Mouse (Mus musculus) heart, postnatal 4 days (tissue): ENCODE results near the gene Bcl9. TPM values are rescaled to one million over a fixed set of nuclear protein-coding genes. Genes with fewer than 3 reads are reported as not detected.

Source experiments
- DNase-seq: peaks from one replicate; pipeline ENCODE4 v3.0.0; 2021
- total RNA-seq, 2 experiments: library from RNA; stranded (reverse); gene quantifications; 2 replicates each; pipeline ENCODE4 v1.2.3; 2021

Gene Bcl9
- total RNA-seq, 2 experiments from 2014 or later = 24.3 to 28.1 TPM

DNA sequence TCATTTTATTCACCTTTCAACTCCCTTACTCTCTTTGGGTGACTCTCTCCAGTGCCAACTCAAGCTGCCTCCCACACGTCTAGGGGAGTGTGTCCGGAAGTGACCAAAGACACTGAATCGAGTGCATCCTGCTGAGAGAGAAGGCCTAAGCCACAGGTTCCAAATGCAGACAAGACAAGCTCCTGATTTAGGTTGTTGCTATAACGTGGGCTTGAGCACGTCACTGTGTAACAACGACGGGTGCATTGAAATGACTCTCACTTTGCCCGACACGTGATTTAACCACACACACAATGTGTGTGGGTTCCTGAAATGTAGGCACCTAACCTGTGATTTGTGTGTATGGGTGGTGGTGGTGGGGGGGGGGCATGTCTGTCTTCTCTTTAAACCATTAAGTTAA is 3.4 kb downstream of the Bcl9 start:
- DNase-seq = no peak

- DNase-seq = no peak
These were observed 12.8 kb downstream of the Bcl9 start for GRCm38 (mm10) chr3:97284878-97285277.

DNA sequence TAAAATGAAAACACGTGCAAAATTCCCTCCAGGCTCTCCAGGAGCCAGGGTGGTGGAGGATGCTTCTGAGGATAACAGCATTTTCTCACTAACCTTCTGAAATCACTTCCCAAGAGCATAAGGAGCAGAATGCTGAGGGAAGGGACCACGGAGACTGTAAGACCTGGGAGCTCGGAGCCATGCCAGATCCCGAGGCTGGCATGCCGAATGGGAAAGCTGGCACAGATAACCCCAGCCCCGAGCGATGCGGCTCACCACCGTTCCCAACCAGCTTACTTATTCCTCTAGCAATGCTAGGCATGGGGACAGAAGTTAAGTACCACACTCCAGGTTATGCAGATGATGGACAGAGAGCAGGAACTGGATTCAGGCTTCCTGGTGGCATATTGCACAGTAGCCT is 13.7 kb downstream of the Bcl9 start:
- no peak for DNase-seq

DNA sequence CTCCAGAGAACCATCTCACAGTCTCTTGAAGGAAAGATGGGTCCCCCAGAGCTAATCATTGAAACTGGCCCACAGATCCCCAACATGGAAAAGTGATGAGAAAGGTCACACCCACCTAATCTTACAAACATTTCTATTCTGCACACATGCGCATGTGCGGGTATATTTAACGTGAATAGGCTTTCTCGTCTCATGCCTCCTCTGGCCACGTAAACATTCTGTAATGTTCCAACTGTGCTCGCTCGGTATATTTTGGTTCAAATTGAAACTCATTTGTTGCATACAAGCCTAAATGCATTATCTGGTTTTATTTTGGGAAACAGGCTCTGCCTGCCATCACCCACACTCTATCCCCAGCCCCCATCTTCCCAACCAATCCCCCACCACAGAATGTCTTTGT is 16.3 kb downstream of the Bcl9 start:
- DNase-seq = no peak

GRCm38 (mm10) chr3:97275708-97276107 is 22.0 kb downstream of the Bcl9 start:
- DNase-seq = no peak

GRCm38 (mm10) chr3:97274516-97275230 is 23.0 kb downstream of the Bcl9 start:
- DNase-seq = no peak

DNA sequence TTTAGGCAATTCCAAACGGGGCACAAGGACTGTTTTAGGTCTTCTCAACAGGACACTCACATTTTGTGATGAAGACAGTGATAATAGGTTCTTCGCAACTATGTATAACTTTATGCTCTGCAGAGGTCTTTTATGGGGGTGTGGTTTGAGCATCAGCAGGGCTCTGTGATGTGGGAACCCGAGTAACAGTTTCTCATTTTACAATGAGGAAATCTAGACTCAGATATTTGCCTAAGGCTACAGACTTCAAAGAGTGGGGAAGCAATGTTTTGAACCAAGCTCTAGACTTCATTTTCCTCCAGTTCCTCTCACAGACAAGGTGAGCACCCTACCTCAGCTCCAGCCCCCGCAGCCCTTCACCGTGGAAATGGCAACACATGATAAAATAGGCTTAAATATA is 23.8 kb downstream of the Bcl9 start:
- DNase-seq = no peak

- DNase-seq = no peak
These were observed 31.9 kb downstream of the Bcl9 start for GRCm38 (mm10) chr3:97265667-97266415.

- DNase-seq = no peak
These were observed 35.5 kb downstream of the Bcl9 start for GRCm38 (mm10) chr3:97262235-97262634.

- DNase-seq = no peak
These were observed 41.9 kb downstream of the Bcl9 start for GRCm38 (mm10) chr3:97255706-97256339.

- DNase-seq = no peak
These were observed 42.8 kb downstream of the Bcl9 start for GRCm38 (mm10) chr3:97254861-97255465.

DNA sequence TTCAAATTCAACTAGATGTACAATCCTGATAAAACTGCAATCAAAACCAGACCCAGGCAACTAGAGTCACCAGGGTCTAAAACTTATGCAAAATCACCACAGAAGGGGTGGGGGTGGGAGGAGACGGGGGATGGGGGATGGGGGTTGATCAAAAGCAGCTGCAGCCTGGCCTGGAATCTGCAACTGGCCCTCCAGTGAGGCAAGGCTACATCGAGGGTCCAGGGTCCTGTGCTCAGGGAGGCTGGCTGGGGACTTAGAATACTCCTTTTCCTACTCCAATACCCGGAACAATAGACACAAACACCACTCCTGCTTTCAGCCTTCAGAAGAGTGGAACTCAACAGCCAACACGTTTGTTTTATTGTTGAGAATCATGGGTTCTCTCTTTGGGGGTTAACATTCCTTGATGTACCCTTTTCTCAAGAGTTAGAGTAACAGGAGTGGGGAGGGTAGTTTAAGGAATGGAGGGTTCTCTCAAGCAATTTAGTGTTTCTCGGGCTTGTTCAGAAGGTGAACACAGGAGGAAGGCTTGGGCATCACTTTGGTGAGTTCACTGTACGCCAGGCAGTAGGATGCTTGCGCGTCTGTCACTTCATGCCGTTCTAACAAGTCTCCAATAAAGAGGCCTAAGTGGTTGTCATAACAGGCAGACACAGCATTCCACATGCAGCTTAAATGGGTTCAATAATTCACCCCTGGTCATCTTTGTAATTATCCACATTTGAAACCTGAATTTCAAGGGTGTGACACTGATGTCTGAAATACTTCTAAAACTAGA is 43.7 kb downstream of the Bcl9 start:
- DNase-seq = no peak

DNA sequence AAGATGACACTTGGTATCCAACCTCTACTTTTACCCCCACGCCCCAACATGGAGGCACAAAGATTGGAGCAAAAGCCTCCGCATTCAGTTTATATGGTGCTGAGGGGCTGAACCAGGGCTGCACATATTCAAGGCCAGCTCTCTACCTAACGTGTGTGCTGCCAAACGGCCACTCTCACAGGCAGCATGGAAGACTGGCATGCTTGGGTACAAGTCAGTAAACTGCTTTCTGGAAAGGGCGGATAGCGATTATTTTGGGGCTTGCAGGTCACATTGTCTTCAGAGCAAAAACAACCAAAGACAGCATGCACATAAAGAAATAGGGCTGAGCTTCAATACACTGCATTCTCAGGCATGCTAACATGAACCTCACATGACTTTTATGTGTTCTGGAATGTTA is 44.8 kb downstream of the Bcl9 start:
- DNase-seq = no peak

GRCm38 (mm10) chr3:97242629-97243167 is 55.0 kb downstream of the Bcl9 start:
- no peak for DNase-seq

- no peak for DNase-seq
These were observed 55.9 kb downstream of the Bcl9 start for GRCm38 (mm10) chr3:97241826-97242225.

GRCm38 (mm10) chr3:97239793-97240192 is 57.9 kb downstream of the Bcl9 start:
- DNase-seq = no peak

DNA sequence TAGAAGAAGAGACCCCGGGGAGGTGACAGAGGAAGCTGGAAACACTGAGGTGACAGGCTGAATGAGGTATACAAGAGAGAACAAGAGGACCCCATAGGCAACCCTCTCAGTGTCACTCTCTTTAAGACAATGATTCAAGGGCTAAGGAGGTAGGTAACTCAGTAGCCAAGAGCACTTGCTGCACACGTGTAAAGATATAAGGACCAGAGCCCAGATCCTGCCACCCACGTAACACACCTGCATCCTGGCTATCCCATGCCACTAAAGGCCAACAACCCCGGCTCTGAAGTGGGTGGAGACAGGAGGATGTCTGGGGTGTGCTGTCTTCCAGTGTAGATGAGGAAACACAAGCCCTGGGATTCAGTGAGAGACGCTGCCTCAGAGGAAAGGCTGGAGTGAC is 58.4 kb downstream of the Bcl9 start:
- no peak for DNase-seq

GRCm38 (mm10) chr3:97238521-97238920 is 59.2 kb downstream of the Bcl9 start:
- no peak for DNase-seq

- no peak for DNase-seq
These were observed 60.3 kb downstream of the Bcl9 start for GRCm38 (mm10) chr3:97237403-97237802.

DNA sequence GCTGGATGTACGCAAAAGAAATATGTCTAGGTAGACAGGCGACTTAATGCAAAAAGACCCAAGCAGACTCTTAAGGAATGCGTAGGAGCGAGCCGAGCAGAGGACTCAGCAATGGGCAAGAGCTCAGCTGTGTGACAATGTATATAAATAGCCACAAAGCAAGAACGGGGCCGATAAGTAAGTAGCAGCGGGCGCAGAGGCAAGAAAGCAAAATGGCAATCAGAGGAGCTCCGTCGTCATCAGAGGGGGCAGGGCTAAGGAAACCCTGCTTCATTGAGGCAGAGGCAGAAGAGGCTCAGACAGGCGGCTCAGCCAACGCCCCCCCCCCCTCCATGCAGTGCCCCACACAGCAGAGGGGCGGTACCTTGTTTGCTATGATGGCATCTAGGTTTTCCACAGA is 62.9 kb downstream of the Bcl9 start:
- peak; percentile 17 for DNase-seq

DNA sequence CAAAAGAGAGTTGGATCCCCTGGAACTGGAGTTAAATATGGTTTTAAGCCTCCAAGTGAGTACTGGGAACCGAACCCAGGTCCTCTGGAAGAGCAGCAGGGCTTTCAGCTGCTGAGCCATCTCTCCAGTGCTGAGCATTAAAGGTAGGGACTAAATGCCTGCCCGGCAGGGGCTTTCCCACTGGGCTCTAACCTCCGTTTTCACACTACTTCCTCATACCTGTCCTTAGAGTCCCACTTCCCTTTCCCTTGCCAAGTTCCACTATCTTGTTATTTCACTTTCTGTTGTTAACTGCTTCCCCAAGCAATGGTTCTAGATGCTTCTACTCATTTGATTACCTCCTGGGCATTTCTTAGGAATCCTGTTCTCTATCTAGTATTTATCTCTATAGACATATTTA is 65.4 kb downstream of the Bcl9 start:
- no peak for DNase-seq

DNA sequence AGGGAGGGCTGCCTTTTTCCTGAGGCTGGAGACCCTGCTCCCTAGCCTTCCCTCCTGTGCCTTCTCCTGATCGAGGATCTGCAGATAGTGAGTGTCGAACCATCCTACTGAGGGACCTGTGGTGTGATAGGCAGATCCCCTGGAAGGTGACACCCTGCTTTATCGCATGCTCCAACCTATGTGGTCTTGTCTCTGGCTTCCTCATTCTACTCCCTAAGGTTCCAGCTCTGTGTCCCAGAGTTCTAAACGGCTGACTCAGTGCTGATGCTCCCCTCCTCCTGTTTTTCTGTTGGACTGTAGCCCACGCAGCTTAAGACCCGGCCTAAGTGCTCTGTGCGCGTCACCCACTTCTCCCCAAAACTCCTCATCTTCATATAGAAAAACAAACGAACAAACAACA is 65.9 kb downstream of the Bcl9 start:
- no peak for DNase-seq
